Mouse (Mus musculus) fibroblast of lung, adult 2 months (primary cell): ENCODE results near the gene Prss34.

ENCODE experiments used
- DNase-seq: peaks from one replicate; pipeline ENCODE4 v3.0.0-alpha.2; 2011; ENCODE audit warnings: low read depth

The Prss34 gene

DNA sequence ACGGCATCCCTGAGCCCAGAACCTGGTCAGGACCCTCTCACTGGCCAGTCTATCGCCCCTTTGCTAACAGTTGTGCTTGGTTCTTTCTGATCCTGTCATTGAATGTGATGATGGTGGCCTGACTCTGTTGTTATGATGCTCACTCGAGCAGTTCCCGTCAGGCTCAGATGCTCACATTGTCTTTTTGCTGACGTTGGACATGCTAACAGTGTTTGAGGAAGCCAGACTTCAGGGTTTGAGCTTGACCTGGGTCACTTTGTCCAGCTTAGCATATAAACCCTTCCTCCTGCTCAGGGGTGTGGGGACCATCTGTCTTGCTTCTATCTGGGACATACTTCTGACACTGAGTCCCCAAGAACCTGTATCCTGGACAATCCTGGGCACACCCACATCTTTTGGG lies 20.2 kb downstream of the Prss34 start, which contains the start of gene Prss29:
TSS of gene Prss29 (plus strand) at position 301 of the 400 bp plus-strand sequence.
- DNase-seq = no peak

DNA sequence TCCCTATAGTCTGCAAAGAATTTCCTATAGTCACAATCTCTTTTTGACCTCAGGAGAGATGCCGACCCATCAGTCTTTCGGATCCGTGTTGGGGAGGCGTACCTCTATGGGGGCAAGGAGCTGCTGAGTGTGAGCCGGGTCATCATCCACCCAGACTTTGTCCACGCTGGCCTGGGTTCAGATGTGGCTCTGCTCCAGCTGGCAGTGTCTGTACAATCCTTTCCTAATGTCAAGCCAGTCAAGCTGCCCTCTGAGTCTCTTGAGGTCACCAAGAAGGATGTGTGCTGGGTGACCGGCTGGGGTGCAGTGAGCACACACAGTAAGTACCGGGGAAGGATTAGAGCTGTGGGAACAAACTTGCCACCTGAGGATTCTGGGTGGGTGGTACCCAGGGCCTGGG lies 22.6 kb downstream of the Prss34 start:
- DNase-seq = no peak

DNA sequence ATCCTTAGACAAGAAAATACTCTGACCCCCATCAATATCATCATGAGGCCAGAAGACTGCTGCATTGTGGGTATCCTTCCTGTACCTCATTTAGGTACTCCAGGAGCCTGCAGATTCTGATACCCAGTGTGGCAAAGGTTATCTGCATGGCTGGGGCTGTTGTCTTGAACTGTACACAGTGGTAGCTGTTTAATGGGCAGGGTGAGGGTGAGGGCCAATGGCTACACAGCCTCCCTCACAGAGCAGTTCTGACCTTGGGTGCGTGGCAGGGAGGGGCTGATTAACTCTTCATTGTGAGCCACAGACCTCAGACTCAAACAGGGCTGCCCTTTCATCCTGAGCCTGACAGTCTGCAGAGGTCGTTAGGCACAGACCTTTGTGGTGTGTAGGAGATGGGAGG lies 24.7 kb downstream of the Prss34 start:
- DNase-seq = no peak

DNA sequence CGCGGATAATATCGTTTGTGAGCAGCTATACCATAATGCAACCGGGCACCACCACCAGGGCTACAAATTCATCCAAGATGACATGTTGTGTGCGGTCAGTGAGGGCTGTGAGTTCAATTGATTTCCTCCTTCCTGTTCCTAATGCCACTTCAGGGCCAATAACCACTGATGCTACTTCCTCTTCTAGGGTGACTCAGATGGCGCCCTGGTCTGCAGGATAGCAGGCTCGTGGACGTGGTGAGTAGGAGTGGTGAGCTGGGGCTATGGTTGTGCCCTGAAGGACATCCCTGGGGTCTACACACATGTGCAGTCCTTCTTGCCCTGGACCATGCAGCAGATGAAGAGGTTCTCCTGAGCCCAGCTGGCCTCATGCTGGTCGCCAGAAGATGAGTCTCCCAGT lies 34.1 kb downstream of the Prss34 start:
- no peak for DNase-seq

DNA sequence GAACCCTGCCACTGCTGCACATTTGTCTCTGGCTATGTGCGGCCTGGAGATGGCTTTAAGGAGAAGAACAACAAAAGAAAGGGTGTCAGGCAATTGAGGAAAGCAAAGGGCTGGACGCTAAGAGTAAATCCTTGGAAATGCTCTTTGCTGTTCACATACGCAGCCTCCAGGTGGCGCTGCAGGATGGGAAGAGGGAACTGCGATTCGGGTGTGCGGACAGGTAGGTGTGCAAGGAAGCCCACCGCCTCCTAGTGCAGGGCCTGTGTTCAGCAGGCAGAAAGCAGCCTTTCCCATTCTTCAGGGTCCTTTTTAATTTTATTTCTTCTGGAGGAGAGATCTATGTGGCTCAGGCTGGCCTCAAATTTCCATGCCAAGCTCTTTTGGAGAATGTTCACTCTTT lies 35.7 kb downstream of the Prss34 start:
- no peak for DNase-seq

DNA sequence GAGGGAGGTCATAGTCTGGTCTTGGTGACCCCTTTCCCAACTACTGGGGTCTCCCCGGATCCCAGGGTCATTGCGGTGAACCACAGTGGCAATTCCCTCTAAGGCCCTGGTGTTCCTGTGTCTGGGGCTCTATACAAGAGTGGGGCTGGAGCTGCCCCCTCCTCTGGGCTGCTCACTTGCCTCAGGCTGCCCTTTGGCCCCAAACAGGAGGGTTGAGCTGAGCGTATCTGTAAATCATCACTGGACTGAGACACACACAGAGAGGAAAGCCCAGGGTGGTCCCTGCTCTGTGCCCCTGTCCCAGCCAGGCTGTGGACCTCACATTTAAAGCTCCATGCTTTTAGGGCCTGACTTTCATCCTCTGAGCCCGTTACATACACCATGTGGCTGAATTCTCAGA lies 40.0 kb downstream of the Prss34 start:
- DNase-seq = no peak

DNA sequence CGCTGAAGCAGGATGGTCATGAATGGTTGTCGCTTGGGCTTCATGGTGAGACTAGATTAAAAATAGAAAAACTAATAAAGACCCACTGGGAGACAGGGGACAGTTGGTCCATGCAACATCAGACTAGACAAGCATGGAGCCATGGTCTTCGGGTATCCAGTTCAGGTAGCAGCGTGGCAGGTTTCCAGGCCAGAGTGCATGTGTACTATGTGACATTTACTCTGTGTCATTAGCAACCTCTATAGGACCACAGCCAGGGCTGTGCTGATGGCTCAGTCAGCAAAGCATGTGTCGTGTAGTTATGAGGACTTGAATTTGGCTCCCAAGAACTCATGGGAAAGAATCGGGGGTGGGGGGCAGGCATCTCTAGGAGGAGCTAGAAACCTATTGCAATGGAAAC lies 41.8 kb downstream of the Prss34 start:
- DNase-seq = no peak

DNA sequence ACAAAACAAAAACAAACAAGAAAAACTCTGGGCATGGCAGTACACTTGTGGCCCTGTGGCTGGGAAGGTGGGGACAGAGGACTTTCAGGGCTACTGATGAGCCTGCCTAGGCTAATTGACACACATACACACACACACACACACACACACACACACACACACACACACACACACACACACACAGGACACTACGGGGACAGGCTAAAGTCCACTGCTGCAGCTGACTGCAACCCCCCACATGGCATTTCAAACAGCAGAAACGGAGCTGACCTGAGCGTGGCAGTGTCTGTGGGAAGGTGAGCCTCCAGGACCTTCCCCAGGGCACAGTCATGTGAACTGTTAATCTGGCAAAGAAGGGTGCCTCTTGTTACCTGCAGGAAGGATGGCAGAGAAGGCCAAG lies 43.3 kb downstream of the Prss34 start:
- DNase-seq = no peak

DNA sequence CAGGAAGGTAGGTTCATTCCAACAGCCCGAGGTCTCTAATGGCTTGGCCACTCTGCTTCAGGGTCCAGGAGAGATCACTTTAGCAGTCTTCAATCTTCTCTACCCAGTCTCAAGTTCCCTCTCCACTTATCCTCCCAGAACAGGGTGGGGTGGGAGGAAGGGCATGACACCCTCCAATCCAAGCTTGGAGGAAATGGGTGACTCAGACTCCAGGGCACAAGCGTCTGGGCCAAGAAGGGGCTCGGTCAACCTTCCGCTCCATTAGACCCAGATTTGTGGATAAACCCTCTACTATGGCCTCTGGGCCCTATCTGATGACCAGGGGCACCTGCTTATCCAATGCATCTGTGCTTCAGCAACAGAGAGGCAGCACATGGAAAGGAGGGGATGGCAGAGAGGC lies 47.3 kb downstream of the Prss34 start, which contains the start of gene Tpsab1:
TSS of gene Tpsab1 (minus strand) at position 101 of the 400 bp plus-strand sequence.
- no peak for DNase-seq
